Mouse (Mus musculus) myocyte (in vitro differentiated cells): ENCODE results near the gene Spib. TPM values are rescaled to one million over a fixed set of nuclear protein-coding genes. Genes with fewer than 3 reads are reported as not detected.

Source experiments
- H3K27me3 ChIP-seq: one replicate; pipeline ENCODE4 v1.6.1; 2011; ENCODE audit not compliant: control insufficient read depth, insufficient read depth, insufficient read length
- H3K36me3 ChIP-seq: one replicate; pipeline ENCODE4 v1.6.1; 2011; ENCODE audit not compliant: control insufficient read depth, insufficient read depth
- H3K4me2 ChIP-seq: one replicate; pipeline ENCODE4 v1.6.1; 2011; ENCODE audit warnings: low read depth, control low read depth
- H3K4me3 ChIP-seq: one replicate; pipeline ENCODE4 v1.5.1; 2011; ENCODE audit warnings: mild to moderate bottlenecking, control low read depth, moderate library complexity
- H3K79me2 ChIP-seq: one replicate; pipeline ENCODE4 v1.6.1; 2011; ENCODE audit not compliant: control insufficient read depth, insufficient read depth
- H3ac ChIP-seq: one replicate; pipeline ENCODE4 v1.6.1; 2011; ENCODE audit not compliant: control insufficient read depth, insufficient read length
- CEBPB ChIP-seq: IDR thresholded peaks from 2 replicates; pipeline ENCODE4 v1.6.1; 2011; ENCODE audit warnings: mild to moderate bottlenecking, moderate library complexity; ENCODE audit not compliant: poor library complexity, insufficient read depth, severe bottlenecking
- E2F4 ChIP-seq: IDR thresholded peaks from one replicate; pipeline ENCODE4 v1.6.1; 2011; ENCODE audit warnings: mild to moderate bottlenecking, control low read depth, moderate library complexity; ENCODE audit not compliant: insufficient read depth
- MAX ChIP-seq: IDR thresholded peaks from one replicate; pipeline ENCODE4 v1.6.1; 2011; ENCODE audit warnings: low read depth, mild to moderate bottlenecking, control low read depth
- MYOD1 ChIP-seq, 3 experiments: IDR thresholded peaks; one replicate each; pipeline ENCODE4 v1.6.1; 2011; ENCODE audit warnings: control low read depth in 2 of 3, low read depth in 2 of 3, mild to moderate bottlenecking in 2 of 3, moderate library complexity in 1 of 3; ENCODE audit not compliant: insufficient read length in 2 of 3, control insufficient read depth in 1 of 3
- MYOG ChIP-seq, 3 experiments: IDR thresholded peaks; one replicate each; pipeline ENCODE4 v1.6.1; 2011; ENCODE audit warnings: control low read depth in 2 of 3, low read depth in 2 of 3, mild to moderate bottlenecking in 2 of 3; ENCODE audit not compliant: insufficient read length in 2 of 3, control insufficient read depth in 1 of 3, insufficient read depth in 1 of 3
- POLR2A ChIP-seq: IDR thresholded peaks from one replicate; pipeline ENCODE4 v1.6.1; 2011; ENCODE audit warnings: low read depth, mild to moderate bottlenecking, control low read depth, moderate library complexity; ENCODE audit not compliant: insufficient read length
- POLR2AphosphoS2 ChIP-seq: IDR thresholded peaks from one replicate; pipeline ENCODE4 v1.6.1; 2011; ENCODE audit warnings: low read depth, control low read depth; ENCODE audit not compliant: insufficient read length
- REST ChIP-seq: IDR thresholded peaks from one replicate; pipeline ENCODE4 v1.6.1; 2011; ENCODE audit warnings: mild to moderate bottlenecking, control low read depth, moderate library complexity; ENCODE audit not compliant: insufficient read depth, insufficient read length
- SRF ChIP-seq: IDR thresholded peaks from one replicate; pipeline ENCODE4 v1.6.1; 2011; ENCODE audit warnings: low read depth; ENCODE audit not compliant: control insufficient read depth, insufficient read length
- TCF12 ChIP-seq: IDR thresholded peaks from one replicate; pipeline ENCODE4 v1.6.1; 2011; ENCODE audit warnings: mild to moderate bottlenecking, control low read depth; ENCODE audit not compliant: poor library complexity, insufficient read depth, severe bottlenecking
- TCF3 ChIP-seq: IDR thresholded peaks from one replicate; pipeline ENCODE4 v1.6.1; 2011; ENCODE audit warnings: low read depth, control low read depth; ENCODE audit not compliant: insufficient read length
- USF1 ChIP-seq: IDR thresholded peaks from one replicate; pipeline ENCODE4 v1.6.1; 2011; ENCODE audit warnings: low read depth, mild to moderate bottlenecking, control low read depth, moderate library complexity
- polyA plus RNA-seq: library from polyadenylated mRNA; unstranded; fragments of >200 nt; fragmentation: generic; extraction: Trizol; gene quantifications from one replicate; pipeline ENCODE4 v1.2.1, GENCODE M21; 2012; ENCODE audit warnings: missing spikeins

The Spib gene
- polyA plus RNA-seq, 1 experiment, result 0.05 TPM

DNA sequence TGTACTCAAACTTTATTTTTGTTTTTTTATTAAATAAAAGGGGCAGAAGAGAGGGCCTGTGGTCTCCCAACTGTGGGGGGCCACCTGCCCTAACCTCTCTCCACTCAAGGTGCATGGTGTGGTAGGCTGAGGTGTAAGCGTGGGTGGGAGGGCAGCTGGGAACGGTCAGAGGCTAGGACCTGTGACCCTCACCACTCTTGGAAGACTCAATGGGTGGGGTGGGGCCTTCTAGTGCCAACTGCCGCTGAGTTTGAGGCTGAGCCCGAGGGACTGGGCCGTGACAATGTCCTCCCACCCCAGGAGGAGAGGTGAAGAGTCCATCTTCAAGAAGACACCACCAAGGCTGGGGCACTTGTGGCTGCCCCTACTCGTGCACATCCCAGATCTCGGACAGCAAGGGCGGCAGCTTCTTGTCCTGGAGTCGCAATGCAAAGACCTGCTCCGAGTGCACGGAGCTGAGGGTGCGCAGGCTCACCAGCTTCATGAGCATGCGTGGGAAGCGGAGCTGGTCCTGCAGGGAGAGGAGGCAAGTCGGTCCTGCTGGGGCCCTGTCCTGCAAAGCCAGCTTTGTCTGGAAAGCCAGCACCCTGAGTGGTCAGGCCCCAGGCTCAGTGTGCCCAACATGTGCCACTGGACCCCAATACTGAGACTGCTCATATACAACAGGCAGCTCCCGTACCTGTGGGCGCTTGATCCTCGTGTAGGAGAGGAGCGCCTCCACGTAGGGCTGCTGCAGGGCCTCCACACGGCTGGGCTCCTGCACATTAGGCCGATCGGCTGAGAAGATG, 17.9 kb upstream of the Spib start:
- Histone ChIP-seq H3ac (no peak overlapping the region), H3K4me3 (no peak overlapping the region), H3K4me2 (no peak overlapping the region), H3K36me3 (no peaks in the 10 kb centered on the region), H3K27me3 (no peaks in the 10 kb centered on the region), H3K79me2 (peaks cover 16% of the 10 kb centered on the region)
- TF ChIP-seq MYOD1 (IDR thresholded peaks at IDR 0.05; ENCODE audit: control insufficient read depth in 1 of 3, insufficient read length in 2 of 3, low read depth in 2 of 3), result no peak
- no peak for TF ChIP-seq E2F4
- TF ChIP-seq POLR2AphosphoS2, result no peak
- no peak for TF ChIP-seq TCF3
- no peak for TF ChIP-seq CEBPB
- no peak for TF ChIP-seq MYOG (IDR thresholded peaks at IDR 0.05; ENCODE audit: control insufficient read depth in 1 of 3, insufficient read depth in 1 of 3, insufficient read length in 2 of 3, low read depth in 2 of 3)
- no peak for TF ChIP-seq MAX

DNA sequence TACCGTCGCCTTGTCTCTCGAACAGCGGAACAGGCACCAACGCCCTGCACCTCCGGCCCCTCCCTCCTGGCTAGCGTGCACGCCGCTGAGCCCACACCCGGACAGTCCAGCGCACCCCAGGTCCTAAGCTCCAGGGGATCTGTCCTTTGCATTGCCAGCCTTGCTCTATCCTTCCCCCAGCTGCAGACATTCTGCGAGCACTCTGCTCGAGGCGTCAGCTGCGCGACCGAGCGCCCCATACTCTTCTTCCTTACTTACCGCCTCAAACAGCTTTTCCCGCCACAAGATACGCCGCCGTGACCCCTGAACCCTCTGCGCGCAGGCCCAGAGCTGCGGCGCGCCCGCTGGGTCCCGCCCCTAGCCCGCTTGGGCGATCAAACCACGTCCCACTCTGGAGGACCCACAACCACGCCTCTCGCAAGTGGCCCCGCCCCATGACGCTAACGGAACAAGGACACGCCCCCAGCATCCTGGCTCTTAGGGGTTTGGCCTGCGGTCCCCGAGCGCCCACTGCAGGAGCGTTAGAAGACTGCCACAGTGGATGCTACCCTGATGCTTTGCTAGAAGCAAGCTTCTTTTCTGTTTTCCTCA, 16.7 kb upstream of the Spib start, which contains the start of gene Pold1:
Gene Pold1 (minus strand): TSS at position 353 of the 591 bp plus-strand sequence.
- Histone ChIP-seq H3ac (no peak within 1 kb of the TSS), H3K4me2 (peak within 1 kb of the TSS; percentile 87), H3K27me3 (no peaks in the 10 kb centered on the region), H3K36me3 (no peaks in the 10 kb centered on the region), H3K4me3 (peak within 1 kb of the TSS; percentile 39), H3K79me2 (peaks cover 16% of the 10 kb centered on the region)
- TF ChIP-seq POLR2AphosphoS2, result peak; percentile 96
- TF ChIP-seq TCF12, result no peak
- peak; percentile 58 for TF ChIP-seq POLR2A
- TF ChIP-seq MAX, result no peak
- peak; percentile 78 for TF ChIP-seq E2F4
- no peak for TF ChIP-seq USF1
- no peak for TF ChIP-seq MYOG (IDR thresholded peaks at IDR 0.05; ENCODE audit: control insufficient read depth in 1 of 3, insufficient read depth in 1 of 3, insufficient read length in 2 of 3, low read depth in 2 of 3)
- no peak for TF ChIP-seq CEBPB
- no peak for TF ChIP-seq SRF
- TF ChIP-seq REST, result no peak
- no peak for TF ChIP-seq TCF3
- no peak for TF ChIP-seq MYOD1 (IDR thresholded peaks at IDR 0.05; ENCODE audit: control insufficient read depth in 1 of 3, insufficient read length in 2 of 3, low read depth in 2 of 3)

DNA sequence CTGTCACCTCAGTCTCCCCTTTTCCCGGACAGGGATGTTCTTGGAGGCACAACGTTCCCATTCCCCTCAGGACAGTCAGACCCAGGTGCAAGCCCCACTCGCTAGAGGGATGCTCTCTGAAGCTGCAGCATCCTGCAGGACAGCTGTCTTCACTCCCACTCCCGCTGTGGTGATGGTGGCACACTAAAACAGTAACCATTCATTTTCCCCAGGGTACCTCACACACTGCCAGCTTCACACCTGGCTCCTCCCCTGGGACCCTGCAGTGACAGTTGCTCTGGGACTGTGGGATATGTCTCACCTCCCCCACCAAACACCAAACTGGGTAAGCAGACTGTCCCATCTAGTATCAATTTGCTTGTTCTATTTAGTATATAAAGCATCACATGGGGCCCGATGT, 15.9 kb upstream of the Spib start:
- H3K79me2 ChIP-seq, result peaks cover 14% of the 10 kb centered on the region
- no peaks in the 10 kb centered on the region for H3K36me3 ChIP-seq
- H3K27me3 ChIP-seq, result no peaks in the 10 kb centered on the region
- TF ChIP-seq E2F4 (no peak), MAX (no peak), POLR2AphosphoS2 (no peak), MYOD1 (IDR thresholded peaks at IDR 0.05; ENCODE audit: control insufficient read depth in 1 of 3, insufficient read length in 2 of 3, low read depth in 2 of 3) (peak in 2 of 3 experiments; percentile 21 to 51), MYOG (IDR thresholded peaks at IDR 0.05; ENCODE audit: control insufficient read depth in 1 of 3, insufficient read depth in 1 of 3, insufficient read length in 2 of 3, low read depth in 2 of 3) (no peak)
- no peak overlapping the region for H3ac ChIP-seq
- peak overlapping the region; percentile 39 for H3K4me3 ChIP-seq
- H3K4me2 ChIP-seq, result peak overlapping the region; percentile 87

DNA sequence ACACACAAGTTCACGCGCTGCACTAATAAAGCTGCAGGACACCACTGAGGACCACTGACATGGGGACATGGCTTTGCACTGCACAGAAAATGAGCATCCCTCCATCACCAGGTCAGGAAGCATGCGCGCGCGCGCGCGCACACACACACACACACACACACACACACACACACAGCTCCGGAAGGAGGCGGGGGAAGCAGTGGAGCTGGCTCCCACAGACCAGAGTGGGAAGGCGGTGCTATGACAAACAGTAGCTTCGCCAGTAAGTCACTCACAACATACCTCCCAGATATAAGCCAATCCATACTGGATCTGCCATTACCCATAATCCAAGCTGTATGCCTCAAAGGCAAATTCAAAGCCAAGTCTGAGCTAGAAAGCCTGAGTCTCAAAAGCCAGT, 15.2 kb upstream of the Spib start:
- Histone ChIP-seq H3ac (no peak overlapping the region), H3K36me3 (no peaks in the 10 kb centered on the region), H3K27me3 (no peaks in the 10 kb centered on the region), H3K79me2 (peaks cover 10% of the 10 kb centered on the region), H3K4me2 (peak overlapping the region; percentile 87), H3K4me3 (peak overlapping the region; percentile 39)
- TF ChIP-seq CEBPB, result no peak
- TF ChIP-seq POLR2A, result no peak
- TF ChIP-seq TCF12, result no peak
- no peak for TF ChIP-seq E2F4
- TF ChIP-seq MYOD1 (IDR thresholded peaks at IDR 0.05; ENCODE audit: control insufficient read depth in 1 of 3, insufficient read length in 2 of 3, low read depth in 2 of 3), result no peak
- TF ChIP-seq TCF3, result no peak
- TF ChIP-seq USF1, result no peak
- TF ChIP-seq MAX, result no peak
- TF ChIP-seq POLR2AphosphoS2, result no peak
- TF ChIP-seq SRF, result no peak

DNA sequence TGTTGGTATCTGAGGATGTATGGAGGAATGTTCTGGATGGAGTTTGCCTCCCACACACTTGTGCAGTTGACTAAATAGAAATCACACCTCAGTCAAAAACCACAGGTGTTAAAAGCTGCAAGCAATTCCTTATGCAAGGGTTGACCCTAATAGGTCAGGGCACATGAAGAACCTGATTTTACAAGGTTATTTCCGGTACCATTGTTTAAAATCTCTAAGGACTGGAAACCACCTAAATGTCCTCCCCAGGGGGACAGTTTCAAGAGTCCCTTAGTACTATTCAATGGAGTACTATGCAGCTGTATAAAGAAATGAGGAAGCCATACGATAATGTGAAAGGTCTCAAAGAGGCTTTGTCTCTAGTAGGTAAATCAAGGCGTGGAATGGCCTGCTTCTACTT, 14.4 kb upstream of the Spib start:
- peaks cover 10% of the 10 kb centered on the region for H3K79me2 ChIP-seq
- H3K4me2 ChIP-seq, result no peak overlapping the region
- no peaks in the 10 kb centered on the region for H3K27me3 ChIP-seq
- no peaks in the 10 kb centered on the region for H3K36me3 ChIP-seq
- TF ChIP-seq POLR2A (no peak), SRF (no peak), USF1 (no peak), MYOD1 (IDR thresholded peaks at IDR 0.05; ENCODE audit: control insufficient read depth in 1 of 3, insufficient read length in 2 of 3, low read depth in 2 of 3) (no peak)
- H3K4me3 ChIP-seq, result no peak overlapping the region
- no peak overlapping the region for H3ac ChIP-seq
